Mouse (Mus musculus): ENCODE data around the gene Gpr182.
"Not testable (repeated sequence)": the region's sequence is repeated elsewhere in the genome, so short reads cannot be mapped to it uniquely, and the experiment has no call there.

Gene Gpr182

GRCm38 (mm10) chr10:127751548-127751947, at the start of gene Gpr182:
Gene Gpr182 (minus strand): TSS chr10:127751732.
- DNase-seq (ENCODE audit: low spot score) = no peak

GRCm38 (mm10) chr10:127800891-127801290, 49.4 kb upstream of the Gpr182 start, which contains the start of gene Rdh16:
Gene Rdh16 (plus strand): TSS chr10:127801152.
- DNase-seq (ENCODE audit: low spot score) = no peak

- no peak for DNase-seq (ENCODE audit: low spot score)
Observed at GRCm38 (mm10) chr10:127799295-127799694, 47.8 kb upstream of the Gpr182 start.

DNA sequence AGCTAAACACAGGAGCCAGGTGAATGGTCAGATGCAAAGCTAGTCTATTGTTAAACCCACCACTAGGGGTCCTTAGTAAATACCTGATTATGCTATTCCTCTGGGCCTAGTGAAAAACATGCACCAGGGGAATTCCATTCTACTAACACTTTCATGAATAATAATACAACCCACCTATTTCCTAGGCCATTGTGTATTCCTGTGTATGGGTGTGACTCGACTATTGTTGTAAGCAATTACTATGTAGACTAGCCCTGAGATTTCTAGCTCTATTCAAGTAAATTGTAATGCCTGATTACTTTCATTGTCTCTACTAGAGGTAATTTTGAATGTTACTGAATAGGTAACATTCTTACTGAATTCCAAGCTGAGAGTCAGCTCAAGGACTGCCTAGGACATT, 33.9 kb upstream of the Gpr182 start:
- DNase-seq (ENCODE audit: low spot score) = not testable (repeated sequence)

DNA sequence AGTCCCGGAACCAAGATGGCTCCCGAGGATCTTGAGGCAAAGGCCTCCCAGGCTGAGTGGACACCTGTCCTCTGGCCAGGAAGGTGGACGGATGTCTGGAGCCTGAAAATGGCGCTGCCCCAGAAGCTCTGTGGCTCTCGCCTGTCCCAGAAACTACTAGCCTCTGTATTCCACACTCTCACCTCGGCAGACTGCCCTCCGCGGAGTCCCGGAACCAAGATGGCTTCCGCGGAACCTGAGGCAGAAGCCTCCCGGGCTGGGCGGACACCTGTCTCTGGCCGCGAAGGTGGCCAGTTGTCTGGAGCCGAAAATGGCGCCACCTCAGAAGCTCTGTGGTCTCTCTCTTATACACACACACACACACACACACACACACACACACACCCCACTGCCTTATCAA, 30.8 kb upstream of the Gpr182 start:
- DNase-seq (ENCODE audit: low spot score) = not testable (repeated sequence)

DNA sequence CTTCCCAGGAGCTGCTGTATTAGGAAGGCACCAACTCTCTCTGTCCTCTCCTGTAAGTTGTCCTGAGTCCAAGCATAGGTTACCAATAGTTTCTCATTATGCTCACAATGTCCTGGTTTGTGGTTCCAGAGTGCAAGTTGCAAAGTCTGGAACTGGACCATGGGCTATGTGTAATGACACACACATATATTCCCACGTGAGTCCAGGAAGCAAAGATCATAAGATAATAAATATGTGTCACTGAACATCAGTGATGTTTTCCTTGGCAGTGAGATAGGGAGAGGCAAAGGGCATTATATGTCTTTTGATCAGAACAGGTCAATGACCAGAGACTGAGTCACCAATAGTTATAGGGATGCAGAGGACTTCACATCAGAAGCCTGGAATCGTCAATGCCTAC, 24.5 kb upstream of the Gpr182 start, which contains the start of gene Rdh9:
TSS of gene Rdh9 (plus strand) at position 376 of the 400 bp plus-strand sequence.
- no peak for DNase-seq (ENCODE audit: low spot score)

DNA sequence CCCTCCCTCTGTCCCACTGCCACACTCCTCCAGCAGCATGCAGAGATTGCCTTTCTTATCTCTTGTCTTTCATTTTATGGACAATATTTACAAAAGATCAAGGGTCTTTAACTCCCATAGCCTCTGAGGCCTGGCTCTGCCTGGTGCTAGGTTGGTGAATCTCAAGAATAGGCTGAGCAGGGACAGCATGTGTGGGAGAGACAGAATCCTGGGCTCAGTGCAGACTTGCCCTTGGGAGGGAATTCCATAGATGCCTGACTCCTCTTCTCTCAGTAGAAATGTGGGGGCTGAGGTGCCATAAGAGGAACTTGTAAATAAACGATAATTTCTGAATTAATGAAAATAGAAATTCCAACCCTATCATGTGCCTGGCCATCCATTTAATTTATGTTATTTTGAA, 15.0 kb upstream of the Gpr182 start:
- DNase-seq (ENCODE audit: low spot score) = no peak

- DNase-seq (ENCODE audit: low spot score) = no peak
Observed at GRCm38 (mm10) chr10:127763914-127764680, 12.6 kb upstream of the Gpr182 start.

DNA sequence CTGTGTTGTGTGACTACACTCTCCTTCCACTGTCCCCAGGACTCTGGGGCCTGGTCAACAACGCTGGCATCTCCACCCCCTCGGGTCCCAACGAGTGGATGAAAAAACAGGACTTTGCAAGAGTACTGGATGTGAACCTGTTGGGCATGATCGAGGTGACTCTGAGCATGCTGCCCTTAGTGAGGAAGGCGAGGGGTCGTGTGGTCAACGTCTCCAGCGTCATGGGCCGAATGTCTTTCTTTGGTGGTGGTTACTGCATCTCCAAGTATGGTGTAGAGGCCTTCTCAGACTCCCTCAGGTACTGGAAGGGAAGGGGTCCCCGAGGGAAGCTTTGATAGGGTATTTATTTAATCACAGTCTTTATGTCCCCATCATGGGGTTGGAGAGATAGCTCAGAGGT, 11.4 kb upstream of the Gpr182 start:
- DNase-seq (ENCODE audit: low spot score) = not testable (repeated sequence)

GRCm38 (mm10) chr10:127759181-127760110, 7.9 kb upstream of the Gpr182 start, which contains the start of the genes Rdh1 and Rdh16f1:
Gene Rdh1 (plus strand): TSS chr10:127759721.
Gene Rdh16f1 (plus strand): TSS chr10:127759787.
- DNase-seq (ENCODE audit: low spot score) = no peak

DNA sequence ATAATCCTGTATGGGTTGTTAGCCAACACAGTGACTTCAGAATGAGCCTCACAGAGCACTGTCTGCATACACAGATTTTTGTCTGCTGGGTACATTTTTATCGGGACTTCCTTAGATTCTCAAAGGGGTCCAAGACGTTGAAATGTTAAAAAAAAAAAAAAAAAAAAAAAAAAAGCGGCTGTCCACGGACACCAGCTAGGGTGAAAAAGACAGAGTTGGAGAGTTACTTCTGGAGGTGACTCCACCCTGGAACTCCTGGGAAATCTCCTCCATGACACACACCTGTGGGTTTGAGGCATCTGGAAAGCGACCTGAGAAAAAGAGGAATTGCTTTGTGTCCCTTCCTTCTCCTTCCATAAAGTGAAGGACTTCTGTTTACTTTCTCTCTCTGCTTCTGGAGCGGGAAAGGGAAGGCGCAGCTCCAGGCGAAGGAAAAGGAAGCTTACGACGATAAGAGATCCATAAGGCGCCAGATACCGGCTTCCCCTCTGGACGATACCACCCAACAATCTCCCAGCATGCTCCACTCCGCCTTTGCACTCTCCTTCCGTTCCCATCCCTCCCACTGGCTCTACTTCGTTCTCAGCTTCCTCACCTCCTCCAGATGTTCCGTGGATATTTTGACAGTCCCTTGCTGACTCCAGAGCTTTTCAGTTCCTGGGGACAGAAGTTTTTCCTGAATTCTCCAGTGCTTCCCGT, 4.4 kb upstream of the Gpr182 start:
- DNase-seq (ENCODE audit: low spot score) = no peak

DNA sequence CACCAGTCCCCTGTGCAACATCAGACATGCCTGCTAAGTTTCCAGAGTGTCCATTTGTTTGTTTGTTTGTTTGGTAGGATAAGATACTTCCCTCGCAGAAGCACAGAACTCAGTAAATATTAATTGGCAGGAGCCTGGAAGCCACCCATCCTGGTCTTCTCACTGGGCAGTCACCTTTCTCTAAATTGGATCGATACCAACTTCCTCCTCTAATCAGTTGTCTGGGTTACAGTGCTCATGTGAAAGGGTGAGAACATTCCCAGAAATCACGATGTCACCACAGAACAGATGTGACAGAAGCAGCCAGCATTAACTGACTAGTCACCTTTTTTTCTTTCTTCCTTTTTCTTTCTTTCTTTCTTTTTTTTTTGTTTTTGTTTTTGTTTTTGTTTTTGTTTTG, 3.7 kb upstream of the Gpr182 start:
- no peak for DNase-seq (ENCODE audit: low spot score)

GRCm38 (mm10) chr10:127754566-127755166, 3.1 kb upstream of the Gpr182 start:
- DNase-seq (ENCODE audit: low spot score) = no peak

DNA sequence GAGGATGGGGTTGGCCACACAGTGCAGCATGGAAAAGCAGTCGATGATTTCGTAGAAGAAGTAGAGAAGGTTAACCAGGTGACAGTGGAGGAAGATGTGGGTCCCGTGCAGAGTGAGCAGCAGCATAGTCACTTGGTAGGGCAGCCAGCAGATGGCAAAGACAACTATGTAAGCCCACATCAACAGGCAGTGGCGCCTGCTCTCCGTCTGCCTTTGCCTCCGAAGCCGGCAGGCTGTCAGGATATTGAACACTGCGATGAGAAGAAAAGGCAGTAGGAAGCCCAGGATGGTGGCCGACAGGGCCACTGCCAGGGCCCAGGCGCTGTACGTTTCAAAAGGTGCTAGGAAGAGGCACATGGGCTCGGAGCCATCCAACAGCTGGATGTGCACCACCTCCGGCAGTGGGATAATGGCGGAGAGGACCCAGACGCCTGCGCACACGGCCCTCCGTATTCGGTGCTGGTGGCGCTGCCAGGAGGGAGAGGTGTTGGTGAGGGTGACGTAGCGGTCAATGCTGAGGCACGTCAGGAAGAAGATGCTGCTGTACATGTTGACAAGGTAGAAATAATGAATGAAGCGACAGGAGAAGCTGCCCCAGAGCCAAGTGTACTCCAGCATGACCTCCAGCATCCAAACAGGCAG, 1.3 kb downstream of the Gpr182 start:
- DNase-seq (ENCODE audit: low spot score) = no peak

DNA sequence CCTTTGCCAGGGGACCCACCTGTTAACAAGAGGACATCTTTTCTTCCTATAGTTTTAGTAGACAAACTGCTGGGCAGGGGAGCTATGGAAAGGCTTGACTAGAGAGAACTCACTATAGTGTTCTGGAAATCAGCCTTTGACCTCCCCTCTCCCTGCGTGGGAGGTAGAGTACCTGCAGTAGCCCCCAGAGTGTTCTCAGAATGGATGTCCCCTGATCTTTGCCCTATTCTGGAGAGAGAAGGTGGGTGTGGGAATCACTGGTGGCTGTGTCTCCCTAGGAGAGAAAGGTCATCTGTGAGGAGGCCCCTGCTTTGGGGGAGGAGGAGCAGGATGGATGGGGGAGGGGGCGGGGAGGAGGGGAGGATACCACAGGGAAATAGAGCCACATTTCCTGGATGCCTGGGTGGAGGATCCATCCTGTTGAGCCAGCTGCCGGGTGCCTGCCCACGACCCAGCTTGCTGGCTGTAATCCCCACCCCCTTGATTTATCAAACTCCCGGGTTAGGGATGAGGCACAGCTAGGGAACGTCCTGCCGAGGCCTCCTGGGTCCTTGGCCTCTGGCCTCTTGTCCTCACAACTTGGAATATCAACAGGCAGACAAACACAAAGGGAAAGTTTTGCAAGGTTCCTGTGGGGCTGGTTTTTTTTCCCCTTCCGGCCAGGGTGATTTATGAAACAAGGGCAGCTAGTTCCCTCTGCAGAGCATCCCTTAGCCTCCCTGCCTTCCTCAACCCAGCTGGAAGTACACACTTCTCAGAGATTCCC, 2.5 kb downstream of the Gpr182 start:
- DNase-seq (ENCODE audit: low spot score) = no peak

DNA sequence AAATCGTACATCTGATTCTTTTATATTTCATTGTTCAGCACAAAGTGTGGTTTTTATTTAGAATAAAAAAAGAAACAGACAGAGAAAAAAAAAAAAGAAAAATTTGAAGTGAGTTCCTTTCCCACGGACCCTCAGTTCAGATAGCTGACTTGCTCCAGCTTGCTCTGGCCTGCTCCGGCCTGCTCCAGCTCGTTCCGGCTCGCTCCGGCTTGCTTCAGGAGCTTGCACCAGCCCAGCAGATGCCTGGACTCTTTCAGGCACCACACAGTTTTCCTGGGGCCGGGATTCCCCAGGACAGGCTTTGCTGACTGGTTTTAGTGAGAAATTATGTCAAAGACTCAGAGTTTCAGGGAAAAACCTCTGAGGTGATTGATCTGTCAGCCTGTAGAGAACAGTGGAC, 4.3 kb downstream of the Gpr182 start:
- DNase-seq (ENCODE audit: low spot score) = no peak

DNA sequence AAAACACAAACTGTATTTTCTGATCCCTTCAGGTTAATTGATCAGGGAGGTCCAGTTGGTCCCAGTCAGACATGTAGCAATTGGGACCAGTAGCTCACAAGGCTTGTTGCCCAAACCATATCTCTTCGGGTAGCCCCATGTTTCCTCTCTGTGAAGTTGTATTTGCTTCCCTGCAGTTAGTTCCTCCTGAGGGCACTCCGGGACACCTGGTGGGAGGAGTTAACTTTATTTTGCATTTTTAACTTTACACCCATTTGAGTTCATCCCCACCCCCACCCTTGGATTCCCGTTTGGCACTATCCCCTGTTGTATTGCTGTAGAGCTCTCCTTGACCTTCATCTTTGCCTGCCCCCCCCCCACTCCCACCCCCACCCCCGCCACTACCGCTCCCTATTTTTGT, 5.6 kb downstream of the Gpr182 start:
- no peak for DNase-seq (ENCODE audit: low spot score)

GRCm38 (mm10) chr10:127744661-127745060, 6.9 kb downstream of the Gpr182 start:
- no peak for DNase-seq (ENCODE audit: low spot score)

GRCm38 (mm10) chr10:127739661-127740161, 11.8 kb downstream of the Gpr182 start:
- DNase-seq (ENCODE audit: low spot score) = no peak

GRCm38 (mm10) chr10:127739083-127739660, 12.4 kb downstream of the Gpr182 start, which contains the start of gene Zbtb39:
Gene Zbtb39 (plus strand): TSS chr10:127739538.
- DNase-seq (ENCODE audit: low spot score) = no peak
